Mouse (Mus musculus) forebrain, embryonic 16.5 days (tissue): ENCODE results near the gene Pde6c. TPM values are rescaled to one million over a fixed set of nuclear protein-coding genes. Genes with fewer than 3 reads are reported as not detected.
A peak's percentile ranks its signal among the peaks of the same experiment; 100 is the strongest.

ENCODE experiments used
- ATAC-seq: fragments of 200-750 bp; cut with Nextera tagmentation; 2 replicates; pipeline ENCODE4 v1.8.0; 2017; ENCODE audit warnings: mild to moderate bottlenecking, moderate library complexity
- H3K27ac ChIP-seq: fragments of 300-500 bp; sonication (generic); 2 replicates; pipeline ENCODE4 v1.5.1; 2014; ENCODE audit warnings: low read length, control low read depth
- H3K27me3 ChIP-seq: fragments of 300-500 bp; sonication (generic); replicated peaks from 2 replicates; pipeline ENCODE4 v1.6.1; 2014; ENCODE audit warnings: low read length; ENCODE audit not compliant: control insufficient read depth, insufficient read depth
- H3K36me3 ChIP-seq: fragments of 300-500 bp; sonication (generic); 2 replicates; pipeline ENCODE4 v1.6.1; 2014; ENCODE audit not compliant: control insufficient read depth, insufficient read depth
- H3K4me1 ChIP-seq: fragments of 300-500 bp; sonication (generic); replicated peaks from 2 replicates; pipeline ENCODE4 v1.6.1; 2014; ENCODE audit warnings: low read length; ENCODE audit not compliant: control insufficient read depth, insufficient read depth
- H3K4me2 ChIP-seq: fragments of 300-500 bp; sonication (generic); 2 replicates; pipeline ENCODE4 v1.6.1; 2014; ENCODE audit warnings: mild to moderate bottlenecking, low read length, control low read depth
- H3K4me3 ChIP-seq: fragments of 300-500 bp; sonication (generic); replicated peaks from 2 replicates; pipeline ENCODE4 v1.5.1; 2014; ENCODE audit warnings: mild to moderate bottlenecking, low read length, control low read depth
- H3K9ac ChIP-seq: fragments of 300-500 bp; sonication (generic); replicated peaks from 2 replicates; pipeline ENCODE4 v1.6.1; 2014; ENCODE audit warnings: low read depth, low read length, control low read depth
- H3K9me3 ChIP-seq: fragments of 300-500 bp; sonication (generic); 2 replicates; pipeline ENCODE4 v1.6.1; 2016; ENCODE audit warnings: low read length; ENCODE audit not compliant: control insufficient read depth
- WGBS: fragments of 180-500 bp; shearing (Covaris S2); extraction: QIAGEN DNeasy Blood & Tissue Kit; methylation state at CpG from one replicate; pipeline ENCODE4 v1.1.7; 2014; 5-methylcytosine and 5-hydroxymethylcytosine counted together
- polyA plus RNA-seq: library from polyadenylated mRNA; unstranded; fragments of >200 nt; fragmentation: Nextera tagmentation; extraction: Ambion mirVana; gene quantifications from 2 replicates; pipeline ENCODE4 v1.2.1, GENCODE M21; 2015

The Pde6c gene
- polyA plus RNA-seq, 1 experiment from 2014 or later = 0.16 TPM

DNA sequence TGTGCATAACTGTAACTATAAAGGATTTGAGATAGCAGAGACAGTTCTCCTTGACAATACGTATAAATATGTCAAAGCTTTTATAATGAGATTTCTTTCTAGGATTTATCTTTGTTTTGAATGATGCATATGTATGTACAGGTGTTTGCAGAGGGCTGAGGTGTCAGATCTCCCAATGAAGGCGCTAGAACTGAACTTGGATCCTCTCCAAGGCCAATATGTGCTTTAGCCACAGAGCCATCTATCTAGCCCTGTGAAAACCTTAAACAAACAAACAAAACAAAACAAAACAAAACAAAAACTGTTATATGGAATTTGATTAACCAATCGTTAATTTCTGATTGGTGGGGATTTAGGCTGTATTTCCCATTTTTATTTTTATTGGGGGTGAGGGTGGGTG, 58.0 kb downstream of the Pde6c start:
- Histone ChIP-seq H3K4me2 (no peak overlapping the region), H3K27ac (no peak overlapping the region), H3K36me3 (0 out of 2 replicates have a peak, but pooled peaks cover 2% of the 10 kb centered on the region), H3K4me3 (no peak overlapping the region), H3K9me3 (no peaks in the 10 kb centered on the region), H3K4me1 (peaks cover 8% of the 10 kb centered on the region; the same call in 1 of the 2 replicates), H3K27me3 (no peaks in the 10 kb centered on the region), H3K9ac (no peak overlapping the region)
- 86% methylated on average over 3 of the region's 3 CpGs for WGBS
- ATAC-seq = no peak

- H3K4me1 ChIP-seq = peaks cover 7% of the 10 kb centered on the region; the same call in 1 of the 2 replicates
- no peak for ATAC-seq
- 0 out of 2 replicates have a peak, but pooled peaks cover 2% of the 10 kb centered on the region for H3K36me3 ChIP-seq
- H3K4me3 ChIP-seq = no peak overlapping the region
- H3K9ac ChIP-seq = no peak overlapping the region
- WGBS = 76% methylated on average over 5 of the region's 5 CpGs
- no peaks in the 10 kb centered on the region for H3K9me3 ChIP-seq
- no peaks in the 10 kb centered on the region for H3K27me3 ChIP-seq
- no peak overlapping the region for H3K4me2 ChIP-seq
- H3K27ac ChIP-seq = no peak overlapping the region
Observed at GRCm38 (mm10) chr19:38191446-38191845, 58.9 kb downstream of the Pde6c start.

- WGBS = 93% methylated on average over 4 of the region's 4 CpGs
- H3K27me3 ChIP-seq = no peaks in the 10 kb centered on the region
- H3K4me1 ChIP-seq = no peaks in the 10 kb centered on the region
- ATAC-seq = no peak
- 0 out of 2 replicates have a peak, but pooled peaks cover 2% of the 10 kb centered on the region for H3K36me3 ChIP-seq
- H3K9me3 ChIP-seq = no peaks in the 10 kb centered on the region
- H3K4me3 ChIP-seq = no peak overlapping the region
- no peak overlapping the region for H3K9ac ChIP-seq
- no peak overlapping the region for H3K4me2 ChIP-seq
- no peak overlapping the region for H3K27ac ChIP-seq
Observed at GRCm38 (mm10) chr19:38195245-38195644, 62.7 kb downstream of the Pde6c start.

DNA sequence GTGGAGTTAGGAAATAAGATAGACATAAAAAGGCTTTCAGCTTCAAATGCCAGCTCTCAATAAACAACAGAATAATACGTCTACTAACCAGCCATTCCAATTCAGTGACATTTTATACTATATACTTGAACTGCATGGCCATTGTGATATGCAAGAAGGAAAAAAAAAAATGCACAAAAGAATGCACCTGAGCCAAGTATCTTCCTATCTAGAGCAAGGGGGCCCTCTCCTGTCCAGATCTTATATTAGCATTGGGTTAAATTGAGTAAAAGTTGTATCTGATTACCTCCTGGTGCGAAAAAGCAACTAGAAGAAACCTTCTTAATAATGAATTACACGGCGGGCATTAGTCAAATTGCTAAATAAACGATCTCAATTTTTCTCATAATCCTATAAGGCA, 66.2 kb downstream of the Pde6c start:
- Histone ChIP-seq H3K4me3 (no peak overlapping the region), H3K27ac (no peak overlapping the region), H3K4me1 (no peaks in the 10 kb centered on the region), H3K4me2 (no peak overlapping the region), H3K27me3 (no peaks in the 10 kb centered on the region), H3K9me3 (no peaks in the 10 kb centered on the region), H3K36me3 (peaks cover 8% of the 10 kb centered on the region; the same call in 1 of the 2 replicates), H3K9ac (no peak overlapping the region)
- no peak for ATAC-seq
- 85% methylated on average over 5 of the region's 5 CpGs for whole genome bisulfite sequencing

- no peaks in the 10 kb centered on the region for H3K4me1 ChIP-seq
- peak; percentile 78 for ATAC-seq
- 44% methylated on average over 9 of the region's 9 CpGs for WGBS
- H3K9ac ChIP-seq = no peak overlapping the region
- no peak overlapping the region for H3K4me3 ChIP-seq
- no peaks in the 10 kb centered on the region for H3K9me3 ChIP-seq
- no peak overlapping the region for H3K4me2 ChIP-seq
- peaks cover 10% of the 10 kb centered on the region for H3K36me3 ChIP-seq
- no peak overlapping the region for H3K27ac ChIP-seq
- H3K27me3 ChIP-seq = no peaks in the 10 kb centered on the region
Observed at GRCm38 (mm10) chr19:38206669-38207068, 74.1 kb downstream of the Pde6c start.

- Histone ChIP-seq H3K27me3 (no peaks in the 10 kb centered on the region), H3K4me1 (peaks cover 1% of the 10 kb centered on the region), H3K36me3 (peaks cover 13% of the 10 kb centered on the region), H3K4me2 (no peak overlapping the region), H3K27ac (no peak overlapping the region), H3K4me3 (no peak overlapping the region), H3K9ac (no peak overlapping the region), H3K9me3 (no peaks in the 10 kb centered on the region)
- no peak for ATAC-seq
- WGBS = 97% methylated on average over 3 of the region's 3 CpGs
Observed at GRCm38 (mm10) chr19:38217696-38218095, 85.1 kb downstream of the Pde6c start.

- Histone ChIP-seq H3K4me3 (peak overlapping the region; percentile 72), H3K4me2 (peak overlapping the region; percentile 83), H3K9ac (peak overlapping the region; percentile 82), H3K27me3 (no peaks in the 10 kb centered on the region), H3K4me1 (peaks cover 13% of the 10 kb centered on the region), H3K27ac (peak overlapping the region; percentile 99), H3K9me3 (no peaks in the 10 kb centered on the region), H3K36me3 (peaks cover 3% of the 10 kb centered on the region; the same call in 1 of the 2 replicates)
- peak; percentile 15 for ATAC-seq
- WGBS = 12% methylated on average over 12 of the region's 12 CpGs
Observed at GRCm38 (mm10) chr19:38223356-38223904, 90.8 kb downstream of the Pde6c start.

DNA sequence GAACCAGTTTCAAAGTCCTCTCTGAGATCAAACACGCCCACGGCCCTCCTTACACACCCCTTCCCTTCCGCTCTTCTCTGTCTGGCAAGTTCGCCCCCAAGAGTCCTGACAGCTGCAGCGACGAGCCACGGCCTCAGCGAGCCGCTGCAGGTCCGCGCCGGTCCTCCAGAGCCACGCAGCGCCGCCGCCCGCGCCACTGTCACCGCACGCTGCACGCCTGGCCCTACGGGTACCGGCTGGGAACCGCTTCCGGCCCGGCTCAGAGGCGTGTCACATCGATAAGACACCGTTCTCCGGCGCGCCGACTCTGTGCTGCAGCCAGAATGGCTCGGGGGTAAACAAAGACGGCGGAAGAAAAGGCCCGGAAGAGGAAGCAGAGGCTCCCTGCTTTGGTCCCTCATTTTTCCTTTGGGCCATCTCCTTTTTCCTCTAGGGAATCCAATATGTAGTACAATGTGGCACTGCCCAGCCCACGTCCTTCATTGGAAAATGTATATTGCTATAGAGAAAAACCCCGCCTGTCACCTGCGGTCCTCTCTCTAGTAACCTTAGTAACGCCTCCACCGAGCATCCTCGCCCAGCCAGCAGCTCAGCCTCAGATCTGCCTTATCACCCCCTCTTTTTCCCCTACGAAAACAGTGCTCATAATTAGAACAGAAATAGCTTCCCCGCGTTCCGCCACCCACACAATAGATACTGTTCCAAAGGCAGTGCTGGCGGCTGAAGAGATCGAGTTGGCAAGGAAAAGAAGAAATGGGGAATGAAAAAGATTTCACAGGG, 91.5 kb downstream of the Pde6c start, which contains the start of gene Fra10ac1:
Gene Fra10ac1 (minus strand): TSS at position 252 of the 780 bp plus-strand sequence.
- H3K27me3 ChIP-seq = no peaks in the 10 kb centered on the region
- H3K4me1 ChIP-seq = peaks cover 13% of the 10 kb centered on the region
- H3K9ac ChIP-seq = peak within 1 kb of the TSS; percentile 82
- under 1% methylated on average over 49 of the region's 49 CpGs for WGBS
- peak within 1 kb of the TSS; percentile 72 for H3K4me3 ChIP-seq
- H3K36me3 ChIP-seq = no peaks in the 10 kb centered on the region
- H3K9me3 ChIP-seq = 0 out of 2 replicates have a peak, but pooled peaks cover 2% of the 10 kb centered on the region
- peak; percentile 97 for ATAC-seq
- H3K4me2 ChIP-seq = peak within 1 kb of the TSS; percentile 83
- peak within 1 kb of the TSS; percentile 99 for H3K27ac ChIP-seq

GRCm38 (mm10) chr19:38224685-38225060, 92.1 kb downstream of the Pde6c start:
- H3K36me3 ChIP-seq = no peaks in the 10 kb centered on the region
- H3K9ac ChIP-seq = peak overlapping the region; percentile 82
- peak overlapping the region; percentile 83 for H3K4me2 ChIP-seq
- H3K4me3 ChIP-seq = peak overlapping the region; percentile 72
- 2% methylated on average over 9 of the region's 9 CpGs for WGBS
- H3K9me3 ChIP-seq = 0 out of 2 replicates have a peak, but pooled peaks cover 2% of the 10 kb centered on the region
- H3K4me1 ChIP-seq = peaks cover 13% of the 10 kb centered on the region
- H3K27ac ChIP-seq = peak overlapping the region; percentile 99
- ATAC-seq = peak; percentile 57
- no peaks in the 10 kb centered on the region for H3K27me3 ChIP-seq
